25 mouse cellular contexts compared by ENCODE assay signal in genomic region chr1:153122764-153123163, GRCm38 (mm10).
A peak's percentile ranks its signal among the peaks of the same experiment; 100 is the strongest.
DNase-seq lines count a peak whose midpoint lies in the region; ATAC-seq and TF ChIP-seq lines count a peak whose summit lies in the region.
"Had no signal": no experiment of that assay in that cellular context is flagged by ENCODE, and none has a peak within 500 bp of the region (broad histone marks: within the 10 kb centered on the region; RNA-seq: fewer than 3 reads in every experiment).

No protein-coding gene starts in this region.

- 86% methylated on average over 4 of the region's 4 CpGs for WGBS in heart, embryonic 11.5 days (ENCODE audit: insufficient replicate concordance)
- WGBS in midbrain, embryonic 11.5 days, result 89% methylated on average over 4 of the region's 4 CpGs
- WGBS in midbrain, postnatal 0 days, result 95% methylated on average over 4 of the region's 4 CpGs

- no peak for ATAC-seq in heart, embryonic 11.5 days (replicated peaks; ENCODE audit: insufficient number of reproducible peaks, low FRiP score, low TSS enrichment)
- no peak for ATAC-seq in midbrain, embryonic 11.5 days (ENCODE audit: low FRiP score)
- ATAC-seq in midbrain, postnatal 0 days (ENCODE audit: low FRiP score), result no peak
- ATAC-seq: intestine, postnatal 0 days; midbrain, embryonic 13.5 days; Patski had no signal

- TF ChIP-seq CTCF in midbrain, postnatal 0 days (IDR thresholded peaks at IDR 0.05), result no peak

- no peaks in the 10 kb centered on the region for H3K36me3 ChIP-seq in heart, embryonic 11.5 days (ENCODE audit: control insufficient read depth, insufficient read depth, low read length)
- no peaks in the 10 kb centered on the region for H3K36me3 ChIP-seq in midbrain, embryonic 11.5 days (ENCODE audit: control insufficient read depth, insufficient read depth, low read length)
- no peaks in the 10 kb centered on the region for H3K36me3 ChIP-seq in midbrain, postnatal 0 days (ENCODE audit: insufficient read depth, low read length)
- H3K36me3 ChIP-seq: embryonic facial prominence, embryonic 12.5 days; forebrain, embryonic 12.5 days; hindbrain, embryonic 12.5 days; liver, embryonic 13.5 days; lung, embryonic 15.5 days; midbrain, embryonic 13.5 days; neural tube, embryonic 12.5 days; stomach, embryonic 15.5 days had no signal

- H3K4me1 ChIP-seq in heart, embryonic 11.5 days (ENCODE audit: control insufficient read depth, insufficient read depth, low read length), result peaks cover 2% of the 10 kb centered on the region; the same call in 1 of the 2 replicates
- no peaks in the 10 kb centered on the region for H3K4me1 ChIP-seq in midbrain, embryonic 11.5 days (ENCODE audit: control insufficient read depth, insufficient read depth, low read length)
- no peaks in the 10 kb centered on the region for H3K4me1 ChIP-seq in midbrain, postnatal 0 days (ENCODE audit: insufficient read depth, low read length)
- H3K4me1 ChIP-seq: forebrain, embryonic 12.5 days; hindbrain, embryonic 12.5 days; lung, embryonic 15.5 days; midbrain, embryonic 13.5 days; neural tube, embryonic 12.5 days; stomach, embryonic 15.5 days had no signal

- no peak overlapping the region for H3K27ac ChIP-seq in heart, embryonic 11.5 days (ENCODE audit: low read depth, low read length)
- no peak overlapping the region for H3K27ac ChIP-seq in midbrain, embryonic 11.5 days (ENCODE audit: low read depth, low read length)
- H3K27ac ChIP-seq in midbrain, postnatal 0 days (ENCODE audit: low read depth, low read length), result no peak overlapping the region
- H3K27ac ChIP-seq: embryonic facial prominence, embryonic 12.5 days; forebrain, embryonic 12.5 days; heart, embryonic 13.5 days; hindbrain, embryonic 12.5 days; layer of hippocampus, adult 2 months; liver, embryonic 13.5 days; lung, embryonic 15.5 days; midbrain, embryonic 13.5 days; neural tube, embryonic 12.5 days; stomach, embryonic 15.5 days had no signal

- H3K27me3 ChIP-seq in heart, embryonic 11.5 days (ENCODE audit: control insufficient read depth, insufficient read depth, low read length), result no peaks in the 10 kb centered on the region
- H3K27me3 ChIP-seq in midbrain, embryonic 11.5 days (ENCODE audit: control insufficient read depth, insufficient read depth, low read length), result no peaks in the 10 kb centered on the region
- H3K27me3 ChIP-seq in midbrain, postnatal 0 days (ENCODE audit: insufficient read depth, low read length), result no peaks in the 10 kb centered on the region
- H3K27me3 ChIP-seq: embryonic facial prominence, embryonic 12.5 days; forebrain, embryonic 12.5 days; heart, embryonic 13.5 days; hindbrain, embryonic 12.5 days; liver, embryonic 13.5 days; lung, embryonic 15.5 days; midbrain, embryonic 13.5 days; neural tube, embryonic 12.5 days; Patski; stomach, embryonic 15.5 days had no signal

- no peaks in the 10 kb centered on the region for H3K9me3 ChIP-seq in heart, embryonic 11.5 days (replicated peaks; ENCODE audit: control insufficient read depth, low read length)
- no peaks in the 10 kb centered on the region for H3K9me3 ChIP-seq in midbrain, embryonic 11.5 days (ENCODE audit: control insufficient read depth, low read length)
- H3K9me3 ChIP-seq in midbrain, postnatal 0 days (ENCODE audit: low read length), result no peaks in the 10 kb centered on the region
- H3K9me3 ChIP-seq: embryonic facial prominence, embryonic 12.5 days; forebrain, embryonic 12.5 days; heart, embryonic 13.5 days; hindbrain, embryonic 12.5 days; liver, embryonic 13.5 days; lung, embryonic 15.5 days; midbrain, embryonic 13.5 days; neural tube, embryonic 12.5 days; stomach, embryonic 15.5 days had no signal

- no peak overlapping the region for H3K9ac ChIP-seq in heart, embryonic 11.5 days (ENCODE audit: low read depth, low read length)
- H3K9ac ChIP-seq in midbrain, embryonic 11.5 days (ENCODE audit: low read length), result no peak overlapping the region
- H3K9ac ChIP-seq in midbrain, postnatal 0 days (replicated peaks; ENCODE audit: low read length, poor library complexity, severe bottlenecking), result no peak overlapping the region
- H3K9ac ChIP-seq: embryonic facial prominence, embryonic 12.5 days; forebrain, embryonic 12.5 days; heart, embryonic 13.5 days; hindbrain, embryonic 12.5 days; liver, embryonic 13.5 days; lung, embryonic 15.5 days; midbrain, embryonic 13.5 days; neural tube, embryonic 12.5 days; stomach, embryonic 15.5 days had no signal

- H3K4me3 ChIP-seq in heart, embryonic 11.5 days (ENCODE audit: low read depth, low read length), result no peak overlapping the region
- H3K4me3 ChIP-seq in midbrain, embryonic 11.5 days (ENCODE audit: low read depth, low read length), result no peak overlapping the region
- no peak overlapping the region for H3K4me3 ChIP-seq in midbrain, postnatal 0 days (ENCODE audit: low read depth, low read length)
- H3K4me3 ChIP-seq: embryonic facial prominence, embryonic 12.5 days; forebrain, embryonic 12.5 days; heart, embryonic 13.5 days; hindbrain, embryonic 12.5 days; layer of hippocampus, adult 2 months; liver, embryonic 13.5 days; lung, embryonic 15.5 days; midbrain, embryonic 13.5 days; neural tube, embryonic 12.5 days; stomach, embryonic 15.5 days had no signal

- H3K4me2 ChIP-seq in heart, embryonic 11.5 days, result no peak overlapping the region
- H3K4me2 ChIP-seq in midbrain, embryonic 11.5 days, result no peak overlapping the region
- no peak overlapping the region for H3K4me2 ChIP-seq in midbrain, postnatal 0 days (ENCODE audit: low read depth, low read length, poor library complexity, severe bottlenecking)
- H3K4me2 ChIP-seq: embryonic facial prominence, embryonic 12.5 days; forebrain, embryonic 12.5 days; heart, embryonic 13.5 days; hindbrain, embryonic 12.5 days; liver, embryonic 13.5 days; lung, embryonic 15.5 days; midbrain, embryonic 13.5 days; neural tube, embryonic 12.5 days; stomach, embryonic 15.5 days had no signal

- DNase-seq in adrenal gland, postnatal 10 days, result peak; percentile 74
- DNase-seq in adrenal gland, adult 8-10 months, result no peak
- peak; percentile 61 to 72 for DNase-seq in heart, adult 18-20 months
- peak; percentile 26 for DNase-seq in midbrain, embryonic 11.5 days (ENCODE audit: low spot score, missing footprints)
- DNase-seq in midbrain, postnatal 0 days (ENCODE audit: low spot score), result no peak
- peak; percentile 83 for DNase-seq in skeletal muscle tissue, adult 2 months (ENCODE audit: low read depth, low spot score)
- no peak for DNase-seq in cerebellum, postnatal 4 days (ENCODE audit: low spot score in 2 of 2)
- DNase-seq: cerebellum, adult 18-20 months; cerebellum, postnatal 14 days; kidney, postnatal 25 days; layer of hippocampus, postnatal 36 days; liver, embryonic 13.5 days; thymus, postnatal 25 days had no signal

Comparison
In these comparisons a context has a peak if more than half of its experiments do, and no peak if none do; other contexts are left out.
1. DNase-seq: peak in adrenal gland, postnatal 10 days (single experiment), heart, adult 18-20 months (2 of 2), midbrain, embryonic 11.5 days (single experiment) and skeletal muscle tissue, adult 2 months (single experiment); none in adrenal gland, adult 8-10 months (single experiment), midbrain, postnatal 0 days (single experiment) and cerebellum, postnatal 4 days (0 of 2).